Comparison of ENCODE assay signal across 21 mouse cellular contexts in genomic region chr9:31127876-31128465, GRCm38 (mm10). TPM values are rescaled to one million over a fixed set of nuclear protein-coding genes. Genes with fewer than 3 reads are reported as not detected.
A peak's percentile ranks its signal among the peaks of the same experiment; 100 is the strongest.
DNase-seq lines count a peak whose midpoint lies in the region; ATAC-seq and TF ChIP-seq lines count a peak whose summit lies in the region.
"Had no signal": no experiment of that assay in that cellular context is flagged by ENCODE, and none has a peak within 500 bp of the region (broad histone marks: within the 10 kb centered on the region; RNA-seq: fewer than 3 reads in every experiment).

No protein-coding gene starts in this region.

- no peak for ATAC-seq in cerebellum, adult (ENCODE audit: insufficient number of reproducible peaks, low FRiP score, low TSS enrichment)
- ATAC-seq: forebrain, postnatal 0 days had no signal

- H3K4me1 ChIP-seq in small intestine, adult 2 months (ENCODE audit: control insufficient read depth, insufficient read depth, insufficient read length, low read length), result peaks cover 28% of the 10 kb centered on the region; the same call in 1 of the 2 replicates

- no peak for TF ChIP-seq POLR2A in small intestine, adult 2 months (IDR thresholded peaks at IDR 0.05; ENCODE audit: low read depth, low read length)

- peaks cover 9% of the 10 kb centered on the region; the same call in 1 of the 2 replicates for H3K36me3 ChIP-seq in small intestine, adult 2 months (ENCODE audit: control insufficient read depth, insufficient read depth, low read length)
- H3K36me3 ChIP-seq: embryonic facial prominence, embryonic 13.5 days; hindbrain, embryonic 15.5 days; limb, embryonic 12.5 days; liver, embryonic 13.5 days; lung, embryonic 15.5 days; midbrain, embryonic 10.5 days; neural tube, embryonic 15.5 days had no signal

- WGBS in small intestine, adult 2 months, result 45% methylated on average over 12 of the region's 12 CpGs

- H3K4me3 ChIP-seq in small intestine, adult 2 months (ENCODE audit: low read depth, low read length), result peak overlapping the region; percentile 5; the same call in 1 of the 2 replicates
- H3K4me3 ChIP-seq: embryonic facial prominence, embryonic 13.5 days; hindbrain, embryonic 15.5 days; limb, embryonic 12.5 days; liver, embryonic 13.5 days; lung, embryonic 15.5 days; midbrain, embryonic 10.5 days; neural tube, embryonic 15.5 days had no signal

- peak overlapping the region; percentile 61 for H3K27ac ChIP-seq in small intestine, adult 2 months (ENCODE audit: insufficient read depth, low read depth, low read length)
- H3K27ac ChIP-seq: embryonic facial prominence, embryonic 13.5 days; hindbrain, embryonic 15.5 days; kidney, postnatal 0 days; limb, embryonic 12.5 days; liver, embryonic 13.5 days; lung, embryonic 15.5 days; midbrain, embryonic 10.5 days; neural tube, embryonic 15.5 days had no signal

- no peak for TF ChIP-seq CTCF in small intestine, adult 2 months (IDR thresholded peaks at IDR 0.05; ENCODE audit: extremely low read depth, insufficient read length, insufficient replicate concordance, low read depth, low read length)

- H3K27me3 ChIP-seq in small intestine, adult 2 months (ENCODE audit: control insufficient read depth, insufficient read depth, low read length), result no peaks in the 10 kb centered on the region

- DNase-seq in adrenal gland, postnatal 14 days, result peak; percentile 28
- no peak for DNase-seq in adrenal gland, postnatal 25 days
- DNase-seq in urinary bladder, postnatal 14 days (ENCODE audit: low spot score), result peak; percentile 67
- no peak for DNase-seq in urinary bladder, adult 2 months (ENCODE audit: low spot score)
- peak; percentile 43 for DNase-seq in kidney, postnatal 10 days
- DNase-seq in thymus, adult 18-20 months, result no peak
- DNase-seq: adrenal gland, postnatal 36 days; cerebellum, adult 8-10 months; forebrain, postnatal 0 days; heart, postnatal 10 days; liver, embryonic 13.5 days had no signal

RNA-seq across cellular contexts. Expression of gene St14, which starts 3.7 kb away (rescaled TPM):
- total RNA-seq in adrenal gland, postnatal 14 days (2021), result 0.70 and 1.8 TPM in 2 replicates
- total RNA-seq in adrenal gland, postnatal 25 days (2021), result 1.2 TPM in 2 replicates
- polyA plus RNA-seq in urinary bladder, adult 2 months (2012; rRNA removed), result 23.2 and 25.8 TPM in 2 replicates
- 132 and 279 TPM in 2 replicates for polyA plus RNA-seq in small intestine, adult 2 months (2012; rRNA removed)
- total RNA-seq: gastrocnemius, adult 8-10 months had no signal

Comparison
In these comparisons a context has a peak if more than half of its experiments do, and no peak if none do; other contexts are left out.
1. DNase-seq: peak in adrenal gland, postnatal 14 days (single experiment), urinary bladder, postnatal 14 days (single experiment) and kidney, postnatal 10 days (single experiment); none in adrenal gland, postnatal 25 days (single experiment), urinary bladder, adult 2 months (single experiment) and thymus, adult 18-20 months (0 of 2).